Mouse (Mus musculus): ENCODE measurements at regions not wholly inside any gene's neighbourhood (a gene's known extent, or its start where the extent isn't known, plus 50 kb on each side); places are given as distances from the start of the nearest gene placed in this dataset.

DNA sequence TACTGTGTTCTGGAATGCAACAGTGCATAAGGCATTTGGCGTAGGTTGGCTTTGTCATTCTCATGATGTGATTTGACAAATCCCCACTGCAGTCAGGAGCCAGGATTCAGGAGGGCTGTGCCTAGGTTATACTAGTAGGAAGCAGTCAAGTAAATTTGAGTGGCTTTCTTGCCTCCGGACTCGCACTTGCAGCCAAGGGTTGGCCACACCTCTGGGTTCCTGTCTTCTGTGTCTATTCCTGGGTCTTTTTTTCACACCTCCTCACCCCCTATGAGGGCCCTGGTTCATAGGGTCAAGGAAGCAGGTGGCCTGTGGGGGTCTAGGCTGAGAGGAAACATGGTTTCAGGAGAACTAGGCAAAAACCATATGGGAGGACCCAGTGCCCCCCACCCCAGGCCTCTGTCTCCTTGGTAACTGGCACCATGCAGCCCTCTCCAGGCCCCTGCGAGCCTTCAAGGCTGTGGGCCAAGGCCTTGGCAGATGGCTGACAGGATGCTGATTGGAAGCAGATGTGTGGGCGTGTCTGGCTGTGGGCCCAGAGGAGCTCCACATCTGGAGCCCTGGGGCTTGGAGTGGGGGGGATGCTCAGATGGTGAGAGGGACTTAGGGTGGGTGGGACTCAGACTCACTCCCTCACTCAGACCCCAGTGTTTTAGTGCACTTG, 195.7 kb downstream of the Rgs3 start:
- H3K27me3 ChIP-seq (ENCODE audit: control insufficient read depth, insufficient read depth, low read length): no peaks in the 10 kb centered on the region
- no peak overlapping the region for H3K4me2 ChIP-seq (ENCODE audit: low read depth, low read length)
- DNase-seq (ENCODE audit: low spot score): peak; percentile 66
- H3K4me1 ChIP-seq (ENCODE audit: control insufficient read depth, insufficient read depth): peaks cover 24% of the 10 kb centered on the region
- H3K9me3 ChIP-seq (replicated peaks; ENCODE audit: control insufficient read depth, low read length): no peaks in the 10 kb centered on the region
- TF ChIP-seq CTCF (IDR thresholded peaks at IDR 0.05; ENCODE audit: low read depth): no peak
- TF ChIP-seq EP300 (IDR thresholded peaks at IDR 0.05; ENCODE audit: low read depth): peak; percentile 57; the same call in 1 of the 2 replicates
- no peak overlapping the region for H3K4me3 ChIP-seq (ENCODE audit: low read depth, low read length)
- peak overlapping the region; percentile 54 for H3K27ac ChIP-seq (ENCODE audit: low read depth)
- H3K9ac ChIP-seq (replicated peaks; ENCODE audit: low read depth, low read length): no peak overlapping the region
- WGBS: 19% methylated on average over 5 of the region's 5 CpGs
- ATAC-seq (ENCODE audit: insufficient read depth, low read depth): peak; percentile 87
- H3K36me3 ChIP-seq (replicated peaks; ENCODE audit: control insufficient read depth, insufficient read depth, low read length): no peaks in the 10 kb centered on the region

DNA sequence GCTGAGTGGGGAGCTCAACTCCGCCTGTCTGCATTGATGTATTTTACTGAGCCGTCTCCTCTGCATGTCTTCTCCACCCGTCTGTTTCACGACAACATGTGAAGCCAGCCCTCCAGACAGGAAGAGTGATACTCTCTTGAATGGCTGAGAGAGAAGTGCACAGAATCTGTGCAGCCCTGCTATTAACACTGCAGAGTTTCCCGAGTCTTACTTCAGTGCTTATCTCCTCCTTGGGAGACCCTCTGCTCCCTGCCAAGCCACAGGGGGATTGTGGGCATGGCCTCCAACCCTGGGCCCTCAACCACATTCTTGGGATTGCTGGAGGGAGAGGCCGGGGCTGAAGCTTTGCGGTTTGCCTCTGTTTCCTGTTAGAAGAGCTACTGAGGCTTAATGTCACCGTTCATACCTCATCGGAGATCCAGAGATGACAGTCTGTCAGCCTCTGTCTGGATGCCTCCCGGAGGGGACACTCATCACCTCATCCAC, 197.1 kb downstream of the Rgs3 start:
- Histone ChIP-seq H3K27me3 (ENCODE audit: control insufficient read depth, insufficient read depth, low read length) (no peaks in the 10 kb centered on the region), H3K36me3 (replicated peaks; ENCODE audit: control insufficient read depth, insufficient read depth, low read length) (no peaks in the 10 kb centered on the region), H3K4me2 (ENCODE audit: low read depth, low read length) (no peak overlapping the region), H3K4me1 (ENCODE audit: control insufficient read depth, insufficient read depth) (peaks cover 36% of the 10 kb centered on the region), H3K4me3 (ENCODE audit: low read depth, low read length) (no peak overlapping the region), H3K9ac (replicated peaks; ENCODE audit: low read depth, low read length) (no peak overlapping the region), H3K9me3 (replicated peaks; ENCODE audit: control insufficient read depth, low read length) (no peaks in the 10 kb centered on the region), H3K27ac (ENCODE audit: low read depth) (peak overlapping the region; percentile 71)
- TF ChIP-seq EP300 (IDR thresholded peaks at IDR 0.05; ENCODE audit: low read depth) (no peak), CTCF (IDR thresholded peaks at IDR 0.05; ENCODE audit: low read depth) (no peak)
- WGBS: 20% methylated on average over 10 of the region's 10 CpGs
- DNase-seq (ENCODE audit: low spot score): no peak
- no peak for ATAC-seq (ENCODE audit: insufficient read depth, low read depth)

DNA sequence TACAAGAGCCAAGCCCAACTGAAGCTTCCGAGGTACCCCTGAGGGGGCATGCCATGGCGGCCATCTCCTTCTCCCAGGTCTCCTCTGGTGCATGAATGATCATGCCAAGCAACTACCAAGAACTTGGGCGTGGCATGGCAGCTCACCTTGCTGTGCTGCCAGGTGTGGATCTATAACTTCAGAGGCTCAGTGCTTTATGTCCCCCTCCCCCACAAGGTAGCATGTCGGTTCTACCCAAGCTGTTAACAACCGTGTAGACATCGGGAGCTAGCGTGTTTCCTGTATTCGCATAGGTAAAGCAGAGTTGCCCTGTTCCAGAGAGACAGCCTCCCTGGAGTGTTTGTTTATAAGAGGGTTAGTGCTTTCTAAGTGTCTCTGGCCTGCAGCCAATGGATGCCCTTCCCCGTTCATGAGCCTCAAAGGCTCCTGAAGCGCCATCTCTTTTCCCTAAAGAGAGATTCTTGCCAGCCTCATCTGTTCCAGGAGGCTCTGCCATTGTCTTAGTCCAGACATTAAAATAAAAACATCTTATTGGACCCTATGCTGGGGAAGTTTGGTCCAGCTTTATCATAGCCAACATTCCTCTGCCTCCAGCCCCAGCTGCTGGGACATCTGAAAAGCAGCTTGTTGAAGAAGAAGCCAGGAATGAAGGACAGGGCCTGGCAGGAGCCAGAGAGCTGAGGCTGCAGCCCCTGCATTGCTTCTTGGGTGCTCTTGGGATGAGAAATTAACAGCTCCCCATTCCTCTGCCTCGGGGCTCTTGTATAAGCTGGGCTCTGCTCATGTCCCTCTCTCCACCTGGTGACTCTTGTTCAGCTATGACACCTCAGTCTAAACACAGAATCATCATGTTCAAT, 201.3 kb downstream of the Rgs3 start:
- ATAC-seq (ENCODE audit: insufficient read depth, low read depth) (0 out of 2 replicates have a peak, but pooled peaks have one; percentile 7), DNase-seq (ENCODE audit: low spot score) (peak; percentile 38)
- TF ChIP-seq CTCF (IDR thresholded peaks at IDR 0.05; ENCODE audit: low read depth) (no peak), EP300 (IDR thresholded peaks at IDR 0.05; ENCODE audit: low read depth) (no peak)
- Histone ChIP-seq H3K9ac (replicated peaks; ENCODE audit: low read depth, low read length) (no peak overlapping the region), H3K4me1 (ENCODE audit: control insufficient read depth, insufficient read depth) (peaks cover 19% of the 10 kb centered on the region), H3K9me3 (replicated peaks; ENCODE audit: control insufficient read depth, low read length) (no peaks in the 10 kb centered on the region), H3K4me2 (ENCODE audit: low read depth, low read length) (no peak overlapping the region), H3K36me3 (replicated peaks; ENCODE audit: control insufficient read depth, insufficient read depth, low read length) (no peaks in the 10 kb centered on the region), H3K27ac (ENCODE audit: low read depth) (peak overlapping the region; percentile 19; the same call in 1 of the 2 replicates), H3K27me3 (ENCODE audit: control insufficient read depth, insufficient read depth, low read length) (no peaks in the 10 kb centered on the region), H3K4me3 (ENCODE audit: low read depth, low read length) (no peak overlapping the region)
- 42% methylated on average over 11 of the region's 11 CpGs for WGBS

DNA sequence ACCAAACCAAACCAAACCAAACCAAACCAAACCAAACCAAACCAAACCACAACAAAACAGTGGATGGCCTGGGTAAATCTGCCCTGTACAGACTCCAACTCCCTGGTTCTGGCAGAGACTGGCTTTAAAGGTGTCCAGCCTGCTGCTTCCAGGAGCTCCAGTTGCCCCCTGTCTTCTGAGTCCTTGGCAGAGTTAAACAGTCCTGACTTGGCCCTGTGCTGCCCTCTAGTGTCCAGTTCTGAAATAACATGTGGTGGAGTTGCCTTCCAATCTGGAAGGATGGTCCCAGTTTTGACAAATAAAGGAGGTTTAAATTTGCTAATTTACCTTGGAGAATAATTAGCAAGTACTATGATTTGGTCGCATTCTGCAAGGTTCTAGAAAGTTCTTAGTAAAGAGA, 202.0 kb downstream of the Rgs3 start:
- peak; percentile 82 for DNase-seq (ENCODE audit: low spot score)
- 0% methylated on average over 1 of the region's 1 CpGs for WGBS
- Histone ChIP-seq H3K4me2 (ENCODE audit: low read depth, low read length) (no peak overlapping the region), H3K4me3 (ENCODE audit: low read depth, low read length) (no peak overlapping the region), H3K9me3 (replicated peaks; ENCODE audit: control insufficient read depth, low read length) (no peaks in the 10 kb centered on the region), H3K4me1 (ENCODE audit: control insufficient read depth, insufficient read depth) (peaks cover 15% of the 10 kb centered on the region), H3K36me3 (replicated peaks; ENCODE audit: control insufficient read depth, insufficient read depth, low read length) (no peaks in the 10 kb centered on the region), H3K9ac (replicated peaks; ENCODE audit: low read depth, low read length) (no peak overlapping the region), H3K27me3 (ENCODE audit: control insufficient read depth, insufficient read depth, low read length) (no peaks in the 10 kb centered on the region), H3K27ac (ENCODE audit: low read depth) (no peak overlapping the region)
- ATAC-seq (ENCODE audit: insufficient read depth, low read depth): peak; percentile 51
- no peak for TF ChIP-seq EP300 (IDR thresholded peaks at IDR 0.05; ENCODE audit: low read depth)
- peak; percentile 97 for TF ChIP-seq CTCF (IDR thresholded peaks at IDR 0.05; ENCODE audit: low read depth)

DNA sequence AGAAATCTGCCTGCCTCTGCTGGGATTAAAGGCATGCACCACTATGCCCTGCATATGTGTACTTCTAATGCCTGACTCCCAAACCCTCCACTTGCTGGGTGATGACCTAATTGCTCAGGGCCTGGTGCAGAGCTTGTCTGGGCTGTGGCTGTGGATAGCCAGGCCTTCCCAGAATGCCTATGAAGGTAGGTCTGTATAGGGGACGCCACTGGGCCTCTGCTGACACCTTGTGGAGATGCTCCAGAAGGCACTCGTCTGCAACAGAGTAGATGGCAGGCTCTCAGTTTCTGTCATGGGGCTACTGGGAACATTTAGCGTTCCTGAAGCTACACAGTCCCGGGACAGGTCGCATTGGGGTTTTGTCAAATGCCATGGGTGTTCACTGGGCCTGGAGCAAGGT, 201.4 kb upstream of the Zfp618 start:
- no peaks in the 10 kb centered on the region for H3K27me3 ChIP-seq (ENCODE audit: control insufficient read depth, insufficient read depth, low read length)
- H3K4me2 ChIP-seq (ENCODE audit: low read depth, low read length): no peak overlapping the region
- no peak overlapping the region for H3K4me3 ChIP-seq (ENCODE audit: low read depth, low read length)
- peak; percentile 88 for ATAC-seq (ENCODE audit: insufficient read depth, low read depth)
- peaks cover 12% of the 10 kb centered on the region for H3K4me1 ChIP-seq (ENCODE audit: control insufficient read depth, insufficient read depth)
- TF ChIP-seq EP300 (IDR thresholded peaks at IDR 0.05; ENCODE audit: low read depth) (no peak), CTCF (IDR thresholded peaks at IDR 0.05; ENCODE audit: low read depth) (peak; percentile 98)
- H3K27ac ChIP-seq (ENCODE audit: low read depth): no peak overlapping the region
- no peak overlapping the region for H3K9ac ChIP-seq (replicated peaks; ENCODE audit: low read depth, low read length)
- WGBS: 16% methylated on average over 5 of the region's 5 CpGs
- H3K9me3 ChIP-seq (replicated peaks; ENCODE audit: control insufficient read depth, low read length): no peaks in the 10 kb centered on the region
- peak; percentile 83 for DNase-seq (ENCODE audit: low spot score)
- H3K36me3 ChIP-seq (replicated peaks; ENCODE audit: control insufficient read depth, insufficient read depth, low read length): no peaks in the 10 kb centered on the region
